Mouse (Mus musculus): ENCODE measurements at regions not wholly inside any gene's neighbourhood (a gene's known extent, or its start where the extent isn't known, plus 50 kb on each side); places are given as distances from the start of the nearest gene placed in this dataset.

GRCm38 (mm10) chr16:93140535-93141110 lies 314.7 kb upstream of the Runx1 start:
- TF ChIP-seq MAX (IDR thresholded peaks at IDR 0.05; ENCODE audit: low read depth), result no peak
- no peak for TF ChIP-seq POLR2A (IDR thresholded peaks at IDR 0.05; ENCODE audit: insufficient read length, low read depth)
- TF ChIP-seq POLR2AphosphoS2 (IDR thresholded peaks at IDR 0.05; ENCODE audit: insufficient read length, low read depth), result no peak
